Mouse (Mus musculus) heart, postnatal 4 days (tissue): ENCODE results near the gene Gramd2. TPM values are rescaled to one million over a fixed set of nuclear protein-coding genes. Genes with fewer than 3 reads are reported as not detected.

Experiments
- DNase-seq: peaks from one replicate; pipeline ENCODE4 v3.0.0; 2021
- total RNA-seq, 2 experiments: library from RNA; stranded (reverse); gene quantifications; 2 replicates each; pipeline ENCODE4 v1.2.3; 2021

The Gramd2 gene
- under 1 TPM in 1 of 2 experiments, not detected in 1; 0.11 TPM for total RNA-seq

DNA sequence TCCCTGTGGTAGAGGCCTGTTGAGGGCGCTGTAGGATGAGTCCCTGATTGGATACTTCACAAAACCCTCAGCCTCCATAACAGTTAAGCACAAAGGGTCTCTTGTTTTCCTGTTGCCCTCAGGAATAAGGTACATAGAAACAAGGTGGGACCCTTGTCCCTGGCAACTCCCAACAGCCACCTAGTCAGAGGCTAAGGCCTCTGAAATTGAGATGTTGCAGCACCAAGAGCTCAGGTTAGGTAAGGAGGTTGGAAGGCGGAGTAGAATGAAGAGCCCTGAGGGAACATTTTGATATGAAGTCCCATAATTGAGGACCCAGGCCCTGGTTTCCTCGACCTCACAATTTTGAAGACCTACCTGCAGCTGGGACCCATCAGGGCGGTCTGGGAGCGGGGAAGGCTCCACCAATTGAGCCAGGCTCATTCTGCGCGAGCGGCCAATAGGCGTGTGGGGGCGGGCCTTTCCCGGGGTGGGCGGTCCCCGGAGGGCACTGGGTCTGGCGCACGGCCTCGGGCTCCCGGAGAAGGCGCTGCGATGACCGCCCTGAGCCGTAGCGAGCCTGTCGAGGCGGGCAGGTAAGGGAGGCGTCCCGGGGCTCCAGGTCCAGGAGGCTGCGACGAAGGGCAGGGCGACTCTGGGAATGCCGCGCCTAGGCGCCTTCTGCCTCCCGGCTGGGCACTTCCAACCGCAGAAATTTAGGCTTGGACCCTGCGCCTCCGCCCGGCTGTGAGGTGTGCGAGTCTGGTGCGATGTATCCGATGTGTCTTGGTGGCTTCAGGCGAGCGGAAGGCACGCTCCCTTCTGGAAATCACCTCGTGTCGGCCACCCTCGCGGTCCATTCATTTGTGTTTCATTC is at the start of gene Gramd2:
Gene Gramd2, plus strand, starts transcription at position 467 of the 856 bp plus-strand sequence.
- peak; percentile 86 for DNase-seq

DNA sequence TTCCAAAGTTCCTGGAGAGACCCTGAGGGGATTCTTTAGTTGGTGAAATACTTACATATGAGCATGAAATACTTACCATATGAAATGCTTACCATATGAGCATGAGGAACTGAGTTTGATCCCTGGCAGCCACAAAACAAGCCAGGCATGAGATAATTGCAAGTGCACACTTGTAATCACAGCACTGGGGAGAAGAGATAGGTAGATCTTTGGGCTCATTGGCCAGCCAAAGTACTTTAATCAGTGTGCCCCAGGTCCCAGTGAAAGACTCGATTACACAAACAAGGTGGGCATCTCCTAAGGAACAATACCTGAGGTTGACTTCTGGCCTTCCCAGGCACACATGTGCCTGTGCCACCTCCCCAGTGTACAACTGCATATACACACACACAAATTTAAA is 41.6 kb upstream of the Gramd2 start:
- no peak for DNase-seq

- DNase-seq: no peak
These were observed 40.0 kb upstream of the Gramd2 start for GRCm38 (mm10) chr9:59639936-59640335.

GRCm38 (mm10) chr9:59641320-59641719 is 38.6 kb upstream of the Gramd2 start:
- no peak for DNase-seq

GRCm38 (mm10) chr9:59649911-59650310 is 30.0 kb upstream of the Gramd2 start:
- no peak for DNase-seq

DNA sequence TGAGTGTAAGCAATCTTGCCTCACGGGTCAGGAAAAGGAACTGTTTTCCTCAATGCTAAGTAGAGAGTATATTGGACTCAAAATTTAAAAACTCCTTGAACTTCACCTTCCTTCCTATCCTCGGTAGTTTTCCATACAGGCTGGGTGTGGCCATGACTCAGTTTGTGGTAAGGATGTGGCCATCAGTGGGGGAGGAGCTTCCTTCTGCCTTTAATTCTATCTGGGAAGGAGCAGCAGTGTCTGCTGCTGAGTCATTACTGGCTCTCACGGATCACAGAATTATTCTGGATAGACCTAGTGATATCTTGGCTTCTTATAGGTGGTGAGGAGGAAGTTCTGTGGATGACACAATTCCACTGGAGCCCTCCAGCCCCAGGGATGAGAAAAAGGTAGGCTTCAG is 26.6 kb upstream of the Gramd2 start:
- no peak for DNase-seq

DNA sequence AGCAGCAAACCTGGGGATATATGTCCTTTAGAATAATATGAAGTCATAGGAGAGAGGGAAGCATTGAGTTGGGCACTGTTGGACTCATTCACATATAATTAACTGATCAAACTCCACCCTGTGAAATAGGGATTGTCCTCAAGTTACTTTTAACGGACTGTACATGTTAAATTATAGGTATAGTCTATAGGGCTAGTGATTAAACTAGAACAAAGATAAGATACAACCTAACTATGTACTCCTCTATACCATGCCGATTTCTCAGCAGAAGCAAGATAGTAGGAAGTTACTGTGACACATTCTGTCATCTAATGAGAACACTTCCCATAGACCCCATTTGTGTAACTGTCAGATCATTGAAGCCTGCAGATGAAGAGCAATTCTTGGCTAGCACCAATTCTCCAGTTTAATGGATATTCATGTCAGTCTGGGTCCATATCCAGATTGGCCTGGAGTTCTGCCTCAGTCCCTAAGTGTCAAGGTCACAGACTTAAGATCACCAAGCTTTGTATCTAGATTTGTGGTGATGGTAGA is 25.4 kb upstream of the Gramd2 start:
- no peak for DNase-seq

- peak; percentile 96 for DNase-seq
These were observed 23.8 kb upstream of the Gramd2 start, which contains the start of gene Pkm for GRCm38 (mm10) chr9:59655958-59656634. Gene Pkm, plus strand, starts transcription at chr9:59656368.

DNA sequence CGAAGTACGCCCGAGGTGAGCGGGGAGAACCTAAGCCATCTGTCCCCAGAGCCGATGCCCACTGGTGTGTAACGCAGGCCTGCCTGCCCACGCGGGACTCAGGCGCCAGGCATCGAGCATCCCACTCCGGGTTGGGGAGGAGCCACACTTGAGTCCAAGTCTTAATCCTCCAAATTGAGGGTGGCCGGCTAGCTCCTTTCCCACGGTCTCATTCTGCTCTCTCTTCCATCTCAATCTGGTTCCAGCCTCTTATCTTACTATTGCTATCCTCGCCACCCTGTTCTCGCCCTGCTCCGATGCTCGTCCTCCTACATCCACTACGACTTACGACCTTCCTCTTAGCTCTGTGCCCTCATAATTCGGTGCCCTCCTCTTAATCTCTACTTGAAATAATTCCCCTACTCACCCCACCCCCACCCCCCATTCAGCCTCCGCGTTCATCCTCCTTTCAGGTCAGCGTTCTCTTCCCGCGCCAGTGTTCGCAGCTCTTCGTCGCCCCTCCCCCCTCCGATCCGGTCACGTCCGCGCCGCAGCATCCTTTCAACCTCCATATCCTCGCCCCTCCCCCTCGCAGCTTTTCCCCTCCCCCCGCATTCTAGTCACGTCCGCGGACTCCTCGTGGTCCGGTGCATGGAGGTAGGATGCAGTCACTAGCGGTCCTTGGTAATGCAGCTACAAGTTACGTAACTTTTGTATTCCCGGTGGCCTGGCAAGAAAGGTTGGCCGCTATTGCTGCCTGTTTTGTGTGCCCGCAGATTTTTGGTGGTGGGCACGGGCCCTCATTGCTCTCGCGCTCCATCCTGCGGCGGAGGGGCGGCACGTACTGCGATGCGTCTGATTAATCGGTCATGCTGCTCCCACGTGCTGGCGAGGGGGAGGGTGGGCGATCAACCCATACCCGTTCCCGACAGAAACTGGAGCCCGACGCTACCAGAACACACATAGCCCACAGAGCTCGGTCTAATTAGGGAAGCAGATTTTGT is 23.0 kb upstream of the Gramd2 start:
- peak; percentile 88 for DNase-seq

GRCm38 (mm10) chr9:59658146-59658545 is 21.8 kb upstream of the Gramd2 start:
- DNase-seq: no peak

DNA sequence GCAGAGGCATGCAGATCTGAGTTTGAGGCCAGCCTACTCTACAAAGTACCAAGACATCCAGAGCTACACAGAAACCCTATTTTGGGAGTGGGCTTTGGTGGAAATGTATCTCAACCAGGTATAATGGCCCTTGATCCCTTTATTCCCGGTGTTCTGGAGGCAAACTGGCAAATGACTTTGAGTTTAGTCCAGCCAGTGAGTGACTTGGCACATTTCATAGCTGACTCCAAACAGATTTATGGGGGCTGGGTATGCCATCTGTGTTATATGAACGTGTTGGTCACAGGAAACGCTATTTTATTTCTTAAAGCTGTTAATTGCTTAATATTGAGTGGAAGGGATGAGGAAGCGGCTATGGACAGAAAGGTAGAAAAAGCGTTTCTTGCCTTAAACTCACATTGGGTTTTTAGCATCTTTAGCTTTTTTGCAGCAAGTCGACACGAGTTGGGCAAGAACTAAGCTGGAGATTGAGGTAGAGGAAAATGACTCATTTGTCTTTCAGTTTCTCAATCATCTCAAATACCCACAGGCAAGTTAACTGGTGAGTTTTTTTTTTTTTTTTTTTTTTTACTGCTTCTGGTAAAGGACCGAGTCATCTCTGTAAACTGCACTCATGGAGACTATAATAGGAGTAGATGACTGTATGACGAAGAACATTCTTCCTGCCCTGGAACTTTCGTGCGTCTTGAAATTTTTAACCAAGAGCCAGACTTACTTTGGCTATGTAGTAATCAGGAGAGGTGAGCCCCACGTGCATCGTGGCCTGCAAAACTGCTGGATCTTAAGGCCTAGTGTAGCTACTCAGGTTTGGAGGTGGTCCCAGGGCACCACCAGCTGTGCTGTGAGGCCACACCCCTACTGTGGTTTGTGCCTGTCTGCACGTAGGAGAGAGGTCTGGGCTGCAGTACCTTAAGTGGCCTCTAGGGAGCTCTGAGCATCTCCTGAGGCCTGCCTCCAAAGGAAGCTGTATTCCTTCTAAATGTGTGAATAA is 20.6 kb upstream of the Gramd2 start:
- DNase-seq: peak; percentile 92

- peak; percentile 55 for DNase-seq
These were observed 19.5 kb upstream of the Gramd2 start for GRCm38 (mm10) chr9:59660421-59660820.

DNA sequence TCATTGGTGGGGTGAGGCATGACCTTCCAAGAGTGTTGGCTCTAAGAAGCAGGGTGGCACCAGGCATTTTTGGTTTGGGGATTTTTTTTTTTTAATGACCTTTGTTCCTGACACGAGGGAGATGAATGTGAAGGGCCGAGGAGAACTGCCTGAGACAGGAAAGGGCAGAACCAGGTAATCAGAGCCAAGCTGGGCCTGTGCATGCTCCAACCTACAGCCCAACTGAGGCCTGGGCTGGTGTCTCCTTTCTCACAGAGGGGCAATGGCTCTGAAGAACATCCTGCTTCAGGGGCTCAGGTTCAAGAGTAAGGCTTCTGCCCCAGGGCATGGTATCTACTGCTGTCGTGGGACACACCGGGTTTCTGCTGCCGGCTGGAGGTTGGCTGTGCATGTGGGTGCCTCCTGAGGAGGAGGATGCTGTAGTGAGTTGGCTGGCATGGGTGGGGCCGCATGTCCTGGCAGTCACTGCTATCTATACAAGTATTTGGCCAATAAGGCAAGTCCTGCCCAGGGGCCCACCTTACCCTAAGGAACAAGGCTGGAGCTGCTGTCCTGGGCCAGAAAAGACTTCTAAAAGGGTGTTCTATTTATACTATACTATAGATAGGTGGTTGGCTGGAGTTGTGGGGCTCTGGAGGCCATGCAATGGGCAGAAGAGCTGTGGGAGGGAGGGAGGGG is 18.5 kb upstream of the Gramd2 start:
- no peak for DNase-seq

GRCm38 (mm10) chr9:59663226-59663625 is 16.7 kb upstream of the Gramd2 start:
- DNase-seq: no peak

DNA sequence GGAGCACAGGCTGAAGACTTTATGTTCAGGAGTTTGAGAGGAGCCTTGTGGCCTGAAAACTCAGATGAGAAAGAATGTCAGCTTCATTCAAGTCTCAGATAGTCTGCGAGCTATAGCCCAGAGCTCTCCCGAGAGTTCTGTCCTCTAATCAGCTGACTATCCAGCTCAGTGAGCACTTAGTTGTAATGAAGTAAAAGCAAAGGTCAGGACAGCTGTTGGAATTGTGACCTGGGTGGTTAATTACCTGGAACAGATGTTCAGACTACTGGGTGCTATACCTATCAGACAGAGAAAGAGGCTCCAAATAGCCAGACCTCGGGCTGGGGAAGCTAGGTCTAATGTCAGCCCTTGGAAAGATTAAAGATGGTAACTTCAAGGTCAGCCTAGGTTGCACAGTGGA is 16.0 kb upstream of the Gramd2 start:
- DNase-seq: no peak

DNA sequence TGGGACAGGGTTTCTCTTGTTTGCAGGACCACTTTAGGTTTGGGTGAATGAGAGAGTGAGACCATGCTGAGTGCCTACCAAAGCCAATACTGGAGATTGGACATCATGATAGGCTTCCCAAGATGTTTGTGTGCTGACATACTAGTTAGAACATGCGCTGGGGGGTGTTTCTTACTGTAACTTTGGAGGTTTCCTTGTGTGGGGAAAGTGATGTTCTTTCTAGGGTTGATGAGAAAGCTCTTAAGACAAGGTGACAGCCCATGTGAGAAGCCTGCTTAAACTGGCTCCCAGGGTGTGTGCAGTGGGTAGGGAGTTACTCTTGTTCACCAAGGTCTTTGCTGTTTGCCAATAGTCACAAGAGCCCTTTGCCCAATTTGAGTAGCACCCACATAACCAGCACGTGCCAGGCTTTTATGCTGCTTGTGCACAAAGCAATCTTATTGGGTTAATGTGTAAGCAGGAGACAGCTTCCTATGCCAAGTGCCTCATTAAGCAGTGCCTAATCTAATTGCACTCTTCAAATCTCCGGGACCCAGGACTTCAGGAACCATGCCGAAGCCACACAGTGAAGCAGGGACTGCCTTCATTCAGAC is 15.2 kb upstream of the Gramd2 start:
- DNase-seq: no peak

DNA sequence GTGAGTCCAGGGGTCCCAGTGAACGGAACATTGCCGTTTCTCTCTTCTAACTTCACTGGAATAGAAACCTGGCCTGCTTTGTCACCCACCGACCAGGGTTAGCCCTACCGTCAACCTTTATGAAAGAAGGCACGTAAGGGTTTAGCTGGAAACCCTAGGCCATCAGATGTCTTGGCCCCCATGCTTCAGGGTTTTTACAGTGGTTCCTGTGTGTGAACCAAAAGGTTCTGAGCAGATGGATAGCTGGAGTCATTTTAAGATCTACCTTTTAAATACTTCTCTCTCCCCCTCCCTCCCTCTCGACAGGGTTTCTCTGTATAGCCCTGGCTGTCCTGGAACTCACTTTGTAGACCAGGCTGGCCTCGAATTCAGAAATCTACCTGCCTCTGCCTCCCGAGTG is 13.9 kb upstream of the Gramd2 start:
- DNase-seq: no peak

- DNase-seq: no peak
These were observed 13.1 kb upstream of the Gramd2 start for GRCm38 (mm10) chr9:59666813-59667212.

- peak; percentile 49 for DNase-seq
These were observed 12.7 kb upstream of the Gramd2 start for GRCm38 (mm10) chr9:59667250-59667649.

GRCm38 (mm10) chr9:59667904-59668303 is 12.0 kb upstream of the Gramd2 start:
- no peak for DNase-seq
